ENCODE assay signal across 16 mouse cellular contexts in genomic region chr1:185216360-185216759, GRCm38 (mm10). TPM values are rescaled to one million over a fixed set of nuclear protein-coding genes. Genes with fewer than 3 reads are reported as not detected.
DNase-seq lines count a peak whose midpoint lies in the region; ATAC-seq and TF ChIP-seq lines count a peak whose summit lies in the region.
"Had no signal": no experiment of that assay in that cellular context is flagged by ENCODE, and none has a peak within 500 bp of the region (broad histone marks: within the 10 kb centered on the region; RNA-seq: fewer than 3 reads in every experiment).

No protein-coding gene starts in this region.

- H3K4me3 ChIP-seq in embryonic facial prominence, embryonic 11.5 days (ENCODE audit: low read depth, low read length), result no peak overlapping the region
- H3K4me3 ChIP-seq in embryonic facial prominence, embryonic 10.5 days, result no peak overlapping the region
- no peak overlapping the region for H3K4me3 ChIP-seq in liver, embryonic 11.5 days (ENCODE audit: low read depth, low read length)
- no peak overlapping the region for H3K4me3 ChIP-seq in intestine, postnatal 0 days (ENCODE audit: low read depth, low read length)
- no peak overlapping the region for H3K4me3 ChIP-seq in neural tube, embryonic 13.5 days
- H3K4me3 ChIP-seq: embryonic facial prominence, embryonic 15.5 days; forebrain, embryonic 13.5 days; heart, embryonic 13.5 days; hindbrain, embryonic 10.5 days had no signal

- H3K36me3 ChIP-seq in embryonic facial prominence, embryonic 11.5 days (replicated peaks; ENCODE audit: control insufficient read depth, insufficient read depth, low read depth, low read length), result no peaks in the 10 kb centered on the region
- peaks cover 15% of the 10 kb centered on the region for H3K36me3 ChIP-seq in embryonic facial prominence, embryonic 10.5 days (replicated peaks)
- H3K36me3 ChIP-seq in liver, embryonic 11.5 days (ENCODE audit: control insufficient read depth, insufficient read depth, low read length), result no peaks in the 10 kb centered on the region
- H3K36me3 ChIP-seq in intestine, postnatal 0 days (ENCODE audit: control insufficient read depth, insufficient read depth), result peaks cover 5% of the 10 kb centered on the region; the same call in 1 of the 2 replicates
- peaks cover 16% of the 10 kb centered on the region for H3K36me3 ChIP-seq in neural tube, embryonic 13.5 days
- H3K36me3 ChIP-seq: embryonic facial prominence, embryonic 15.5 days had no signal

- no peaks in the 10 kb centered on the region for H3K27me3 ChIP-seq in embryonic facial prominence, embryonic 11.5 days (ENCODE audit: control insufficient read depth, insufficient read depth, low read length)
- no peaks in the 10 kb centered on the region for H3K27me3 ChIP-seq in embryonic facial prominence, embryonic 10.5 days (replicated peaks; ENCODE audit: low read depth, poor library complexity, severe bottlenecking)
- no peaks in the 10 kb centered on the region for H3K27me3 ChIP-seq in liver, embryonic 11.5 days (replicated peaks; ENCODE audit: control insufficient read depth, insufficient read depth, low read length)
- no peaks in the 10 kb centered on the region for H3K27me3 ChIP-seq in intestine, postnatal 0 days (replicated peaks; ENCODE audit: control insufficient read depth, insufficient read depth, low read length)
- no peaks in the 10 kb centered on the region for H3K27me3 ChIP-seq in neural tube, embryonic 13.5 days
- H3K27me3 ChIP-seq: embryonic facial prominence, embryonic 15.5 days; forebrain, embryonic 13.5 days; heart, embryonic 13.5 days had no signal

- DNase-seq in embryonic facial prominence, embryonic 11.5 days (ENCODE audit: low spot score), result peak; percentile 4
- DNase-seq in embryonic facial prominence, embryonic 10.5 days (ENCODE audit: low spot score), result no peak
- DNase-seq in liver, embryonic 11.5 days (ENCODE audit: low spot score), result no peak
- no peak for DNase-seq in liver
- no peak for DNase-seq in lung, postnatal 14 days
- DNase-seq: cerebellum, postnatal 10 days; kidney, adult 8-10 months; right cerebral cortex, postnatal 14 days had no signal

- no peaks in the 10 kb centered on the region for H3K9me3 ChIP-seq in embryonic facial prominence, embryonic 11.5 days (replicated peaks; ENCODE audit: control insufficient read depth, low read length)
- no peaks in the 10 kb centered on the region for H3K9me3 ChIP-seq in embryonic facial prominence, embryonic 10.5 days
- no peaks in the 10 kb centered on the region for H3K9me3 ChIP-seq in liver, embryonic 11.5 days (ENCODE audit: control insufficient read depth, low read length)
- no peaks in the 10 kb centered on the region for H3K9me3 ChIP-seq in intestine, postnatal 0 days (ENCODE audit: control insufficient read depth)
- H3K9me3 ChIP-seq in neural tube, embryonic 13.5 days, result no peaks in the 10 kb centered on the region
- H3K9me3 ChIP-seq: embryonic facial prominence, embryonic 15.5 days; forebrain, embryonic 13.5 days; heart, embryonic 13.5 days; hindbrain, embryonic 10.5 days had no signal

- no peak for TF ChIP-seq CTCF in intestine, postnatal 0 days (IDR thresholded peaks at IDR 0.05; ENCODE audit: low read depth)

- H3K9ac ChIP-seq in embryonic facial prominence, embryonic 11.5 days (replicated peaks; ENCODE audit: low read length), result no peak overlapping the region
- no peak overlapping the region for H3K9ac ChIP-seq in liver, embryonic 11.5 days (ENCODE audit: low read depth, low read length)
- no peak overlapping the region for H3K9ac ChIP-seq in intestine, postnatal 0 days (ENCODE audit: low read depth, low read length)
- no peak overlapping the region for H3K9ac ChIP-seq in neural tube, embryonic 13.5 days
- H3K9ac ChIP-seq: embryonic facial prominence, embryonic 15.5 days; forebrain, embryonic 13.5 days; heart, embryonic 13.5 days had no signal

- H3K4me2 ChIP-seq in embryonic facial prominence, embryonic 11.5 days (ENCODE audit: low read depth, low read length), result no peak overlapping the region
- no peak overlapping the region for H3K4me2 ChIP-seq in liver, embryonic 11.5 days
- no peak overlapping the region for H3K4me2 ChIP-seq in intestine, postnatal 0 days (replicated peaks; ENCODE audit: low read depth)
- H3K4me2 ChIP-seq in neural tube, embryonic 13.5 days, result no peak overlapping the region
- H3K4me2 ChIP-seq: embryonic facial prominence, embryonic 15.5 days; forebrain, embryonic 13.5 days; heart, embryonic 13.5 days had no signal

- no peak for ATAC-seq in embryonic facial prominence, embryonic 11.5 days (replicated peaks; ENCODE audit: insufficient number of reproducible peaks, low FRiP score, low TSS enrichment, low read depth)
- ATAC-seq in liver, embryonic 11.5 days (replicated peaks; ENCODE audit: low FRiP score), result peak; percentile 53
- peak; percentile 41; the same call in 1 of the 2 replicates for ATAC-seq in intestine, postnatal 0 days
- ATAC-seq in neural tube, embryonic 13.5 days (ENCODE audit: low read depth), result peak; percentile 78; the same call in 1 of the 2 replicates
- ATAC-seq in CD4-positive, CD25-positive, alpha-beta regulatory T cell, adult 4 months, result no peak
- ATAC-seq: activated CD4-positive, CD25-positive, alpha-beta regulatory T cell, adult 4 months; forebrain, embryonic 13.5 days had no signal

- no peak overlapping the region for H3K27ac ChIP-seq in embryonic facial prominence, embryonic 11.5 days (replicated peaks; ENCODE audit: low read depth, low read length)
- no peak overlapping the region for H3K27ac ChIP-seq in embryonic facial prominence, embryonic 10.5 days (replicated peaks)
- no peak overlapping the region for H3K27ac ChIP-seq in liver, embryonic 11.5 days (ENCODE audit: low read depth, low read length)
- no peak overlapping the region for H3K27ac ChIP-seq in intestine, postnatal 0 days (ENCODE audit: low read depth, low read length)
- no peak overlapping the region for H3K27ac ChIP-seq in neural tube, embryonic 13.5 days (replicated peaks)
- H3K27ac ChIP-seq: embryonic facial prominence, embryonic 15.5 days; forebrain, embryonic 13.5 days; heart, embryonic 13.5 days; hindbrain, embryonic 10.5 days had no signal

- WGBS in embryonic facial prominence, embryonic 11.5 days, result 49% methylated on average over 5 of the region's 5 CpGs
- 65% methylated on average over 5 of the region's 5 CpGs for WGBS in embryonic facial prominence, embryonic 10.5 days
- WGBS in liver, embryonic 11.5 days, result 53% methylated on average over 5 of the region's 5 CpGs
- WGBS in intestine, postnatal 0 days, result 27% methylated on average over 5 of the region's 5 CpGs
- WGBS in neural tube, embryonic 13.5 days, result 19% methylated on average over 5 of the region's 5 CpGs

- no peaks in the 10 kb centered on the region for H3K4me1 ChIP-seq in embryonic facial prominence, embryonic 11.5 days (ENCODE audit: control insufficient read depth, insufficient read depth, low read length)
- 0 out of 2 replicates have a peak, but pooled peaks cover 3% of the 10 kb centered on the region for H3K4me1 ChIP-seq in embryonic facial prominence, embryonic 10.5 days
- no peaks in the 10 kb centered on the region for H3K4me1 ChIP-seq in liver, embryonic 11.5 days (replicated peaks; ENCODE audit: control insufficient read depth, insufficient read depth, low read length)
- 0 out of 2 replicates have a peak, but pooled peaks cover 4% of the 10 kb centered on the region for H3K4me1 ChIP-seq in intestine, postnatal 0 days (replicated peaks; ENCODE audit: control insufficient read depth, insufficient read depth, low read length)
- H3K4me1 ChIP-seq in neural tube, embryonic 13.5 days (replicated peaks), result peaks cover 18% of the 10 kb centered on the region
- H3K4me1 ChIP-seq: embryonic facial prominence, embryonic 15.5 days; forebrain, embryonic 13.5 days; hindbrain, embryonic 10.5 days had no signal

RNA-seq across cellular contexts. Expression of gene Rab3gap2, which starts 12.4 kb away (rescaled TPM):
- polyA plus RNA-seq in embryonic facial prominence, embryonic 11.5 days (2014; fragmentation: Nextera tagmentation; extraction: Ambion mirVana), result 20.4 and 21.2 TPM in 2 replicates
- polyA plus RNA-seq in embryonic facial prominence, embryonic 10.5 days (2016; fragmentation: Nextera tagmentation; extraction: Ambion mirVana), result 20.6 and 21.3 TPM in 2 replicates
- polyA plus RNA-seq in liver, embryonic 11.5 days (2014; fragmentation: Nextera tagmentation; extraction: Ambion mirVana), result 26.4 and 29.6 TPM in 2 replicates
- polyA plus RNA-seq in intestine, postnatal 0 days (2015; fragmentation: Nextera tagmentation; extraction: Ambion mirVana), result 15.8 and 17.0 TPM in 2 replicates
- 24.4 and 27.8 TPM in 2 replicates for polyA plus RNA-seq in neural tube, embryonic 13.5 days (2015; fragmentation: Nextera tagmentation; extraction: Ambion mirVana)
- 10 to 100 TPM; 14.7 to 20.7 TPM for polyA plus RNA-seq in CD4-positive, CD25-positive, alpha-beta regulatory T cell, adult 4 months (2017; shearing (Covaris generic))

Comparison
In these comparisons a context has a peak if more than half of its experiments do, and no peak if none do; other contexts are left out.
1. ATAC-seq: peak in liver, embryonic 11.5 days (single experiment), intestine, postnatal 0 days (single experiment) and neural tube, embryonic 13.5 days (single experiment); none in embryonic facial prominence, embryonic 11.5 days (single experiment) and CD4-positive, CD25-positive, alpha-beta regulatory T cell, adult 4 months (single experiment).